Mouse (Mus musculus): ENCODE measurements around the gene Trank1.

GRCm38 (mm10) chr9:111324881-111325280 lies 13.3 kb downstream of the Trank1 start:
- no peak for TF ChIP-seq CTCF (IDR thresholded peaks at IDR 0.05; ENCODE audit: control insufficient read depth, insufficient read depth, low read length)
- no peak for TF ChIP-seq POLR2A (IDR thresholded peaks at IDR 0.05; ENCODE audit: borderline replicate concordance, control insufficient read depth, low read depth, low read length)

Measured in bone marrow, adult 2 months (tissue).